Mouse (Mus musculus): ENCODE measurements around the gene Cyp11a1. TPM values are rescaled to one million over a fixed set of nuclear protein-coding genes. Genes with fewer than 3 reads are reported as not detected.
A peak's percentile ranks its signal among the peaks of the same experiment; 100 is the strongest.

Gene Cyp11a1
- polyA plus RNA-seq, 1 experiment from 2014 or later, result 9.3 TPM

DNA sequence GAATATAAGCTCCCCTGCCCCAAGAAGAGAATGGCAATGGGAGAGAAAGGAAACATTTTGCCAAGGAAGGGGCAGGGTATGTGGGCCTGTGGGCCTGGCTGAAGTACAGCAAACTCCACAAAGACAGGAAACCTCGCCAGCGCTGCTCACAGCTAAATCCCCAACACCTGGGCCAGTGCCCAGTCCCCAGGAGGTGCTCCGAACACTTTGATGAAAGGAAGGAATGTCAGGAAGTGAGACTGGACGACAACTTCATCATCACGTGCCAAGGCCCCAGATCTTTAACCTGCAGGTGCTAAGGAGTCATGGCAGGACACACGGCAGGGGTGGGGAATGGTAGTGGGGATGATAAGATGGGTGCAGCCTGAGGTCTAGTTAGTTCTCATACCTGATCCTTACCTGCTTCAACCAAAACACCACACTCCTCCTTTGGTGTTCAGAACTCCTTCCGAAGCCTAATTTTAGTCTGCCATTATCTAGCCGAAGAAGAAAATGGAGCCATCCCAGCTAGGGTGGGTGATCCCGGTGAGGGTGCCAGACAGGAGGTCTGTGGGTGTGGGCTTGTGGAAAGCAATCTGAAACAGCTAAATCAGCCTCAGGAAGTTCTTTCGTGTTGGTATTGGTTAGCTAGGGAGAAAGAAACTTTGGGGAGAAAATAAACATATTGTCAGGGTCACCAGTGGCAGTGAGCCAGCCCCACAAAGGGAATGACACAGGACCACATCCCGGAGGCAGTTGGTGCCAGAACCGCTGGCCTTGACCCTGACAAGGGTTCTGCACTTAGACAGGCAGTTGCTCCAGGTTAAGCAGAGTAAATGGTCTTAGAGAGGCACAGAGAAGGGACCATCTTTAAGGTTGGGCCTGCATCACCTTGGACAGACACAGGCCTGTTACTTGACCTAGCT lies 40.7 kb upstream of the Cyp11a1 start:
- H3K4me1 ChIP-seq (replicated peaks), result peaks cover 27% of the 10 kb centered on the region
- no peak overlapping the region for H3K4me2 ChIP-seq (replicated peaks)
- H3K27ac ChIP-seq, result no peak overlapping the region
- H3K9ac ChIP-seq, result no peak overlapping the region
- 66% methylated on average over 12 of the region's 12 CpGs for WGBS
- H3K9me3 ChIP-seq, result no peaks in the 10 kb centered on the region
- no peak overlapping the region for H3K4me3 ChIP-seq (replicated peaks)
- H3K27me3 ChIP-seq (replicated peaks), result no peaks in the 10 kb centered on the region
- ATAC-seq, result no peak
- H3K36me3 ChIP-seq, result no peaks in the 10 kb centered on the region

DNA sequence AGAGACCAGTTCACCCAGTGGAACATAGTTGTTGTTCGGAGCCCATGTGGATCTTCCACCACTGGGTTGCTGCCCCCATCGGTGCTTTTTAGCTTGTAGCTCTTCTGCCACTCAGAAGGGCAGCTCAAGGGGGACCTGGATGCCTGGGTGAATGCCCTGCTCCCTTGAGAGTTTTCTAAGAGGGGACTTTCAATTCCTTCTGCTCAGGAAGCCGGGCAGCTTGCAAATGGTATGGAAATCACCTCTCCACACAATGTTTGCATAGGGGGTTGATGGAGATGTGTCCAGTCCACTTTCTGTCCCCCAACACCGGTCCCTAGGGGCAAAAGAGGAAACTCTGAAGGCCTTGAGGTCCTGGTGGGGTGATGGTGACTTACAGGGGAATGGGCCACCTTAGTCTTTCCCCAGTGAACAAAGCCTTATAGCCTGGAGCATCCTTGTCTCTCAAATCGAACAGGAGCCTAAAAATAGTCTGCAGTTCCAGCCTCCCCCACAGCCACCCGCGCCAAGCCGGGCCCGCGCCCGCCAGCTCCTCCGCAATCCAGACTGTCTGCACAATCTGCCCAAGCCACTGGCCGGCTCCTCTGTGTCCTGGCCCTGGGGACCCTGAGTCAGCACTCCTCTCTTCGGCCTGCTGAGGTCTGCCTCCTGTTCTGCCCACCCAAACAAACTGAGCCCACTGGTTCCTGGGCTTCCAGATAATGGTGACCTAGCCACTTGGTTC lies 38.8 kb upstream of the Cyp11a1 start:
- no peak overlapping the region for H3K9ac ChIP-seq
- H3K36me3 ChIP-seq, result no peaks in the 10 kb centered on the region
- H3K27ac ChIP-seq, result no peak overlapping the region
- H3K4me3 ChIP-seq (replicated peaks), result no peak overlapping the region
- no peak for ATAC-seq
- H3K4me2 ChIP-seq (replicated peaks), result no peak overlapping the region
- no peaks in the 10 kb centered on the region for H3K27me3 ChIP-seq (replicated peaks)
- H3K9me3 ChIP-seq, result no peaks in the 10 kb centered on the region
- WGBS, result 78% methylated on average over 14 of the region's 14 CpGs
- H3K4me1 ChIP-seq (replicated peaks), result peaks cover 27% of the 10 kb centered on the region

DNA sequence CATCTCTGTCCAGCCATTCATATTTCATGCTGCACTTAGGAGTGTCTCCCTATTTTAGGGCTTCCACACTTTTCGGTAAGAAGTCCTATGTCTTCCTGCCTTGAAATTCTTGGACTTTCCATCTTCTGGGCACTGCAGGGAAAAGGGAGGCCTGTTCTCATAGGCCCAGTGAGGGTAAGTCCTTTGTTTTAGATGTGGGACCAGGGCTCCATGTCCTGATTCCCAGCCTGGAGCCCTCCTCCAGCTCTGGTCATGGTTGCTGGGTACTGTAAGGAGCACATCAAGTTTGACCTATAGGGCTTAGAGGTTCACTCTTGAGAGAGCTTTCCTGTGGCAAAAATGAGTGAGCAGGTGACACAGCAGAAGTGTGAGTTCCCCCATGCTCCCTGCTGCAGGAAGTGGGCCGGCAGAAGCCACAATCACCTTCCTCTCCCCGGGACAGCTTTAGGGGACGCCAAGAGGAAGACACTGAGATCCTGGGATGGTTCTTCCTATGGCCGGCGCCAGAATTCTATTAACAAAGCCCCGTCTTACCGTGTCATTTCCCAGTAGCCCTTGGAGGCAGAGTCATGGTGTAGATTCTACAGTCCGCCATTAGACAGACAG lies 37.9 kb upstream of the Cyp11a1 start:
- WGBS, result 89% methylated on average over 9 of the region's 9 CpGs
- Histone ChIP-seq H3K9ac (no peak overlapping the region), H3K4me3 (replicated peaks) (no peak overlapping the region), H3K27ac (peak overlapping the region; percentile 62), H3K36me3 (no peaks in the 10 kb centered on the region), H3K4me2 (replicated peaks) (0 out of 2 replicates have a peak overlapping the region, but pooled peaks have one; percentile 12), H3K4me1 (replicated peaks) (peaks cover 33% of the 10 kb centered on the region), H3K27me3 (replicated peaks) (no peaks in the 10 kb centered on the region), H3K9me3 (no peaks in the 10 kb centered on the region)
- no peak for ATAC-seq

DNA sequence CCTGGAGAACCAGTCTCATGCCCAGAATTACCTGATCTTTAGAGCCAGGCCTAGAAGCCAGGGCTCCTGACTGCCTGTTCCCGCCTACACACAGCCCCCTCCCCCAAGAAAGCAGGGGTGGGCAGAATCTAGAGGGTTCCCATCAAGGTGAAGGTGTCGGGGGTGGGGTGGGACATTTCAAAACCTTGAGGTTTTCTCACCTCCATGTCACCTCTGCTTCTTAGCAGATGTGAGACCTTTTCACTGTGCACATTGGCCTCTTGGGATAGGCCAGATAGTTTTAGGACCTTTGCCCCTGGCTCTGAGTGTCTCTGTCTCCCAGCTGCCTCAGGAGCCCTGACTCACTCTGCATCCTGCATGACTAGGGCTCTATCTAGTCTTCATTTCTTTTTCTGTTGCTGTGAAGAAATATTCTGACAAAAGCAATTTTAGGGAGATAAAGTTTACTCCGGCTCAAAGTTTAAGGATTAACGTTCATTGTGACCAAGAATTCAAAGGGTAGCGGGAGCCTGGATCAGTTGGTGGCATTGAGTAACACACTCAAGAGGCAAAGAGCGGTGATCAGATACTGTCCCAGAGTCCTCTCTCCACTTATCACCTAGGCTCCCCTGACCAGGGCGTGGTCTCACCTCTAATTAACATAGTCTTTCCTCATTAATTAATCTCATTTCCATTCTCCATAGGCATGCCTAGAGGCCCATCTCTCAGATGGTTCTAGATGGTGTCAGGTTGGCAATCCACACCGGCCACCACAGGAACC lies 37.2 kb upstream of the Cyp11a1 start:
- no peaks in the 10 kb centered on the region for H3K9me3 ChIP-seq
- 78% methylated on average over 8 of the region's 8 CpGs for WGBS
- H3K36me3 ChIP-seq, result no peaks in the 10 kb centered on the region
- peak overlapping the region; percentile 62 for H3K27ac ChIP-seq
- H3K4me3 ChIP-seq (replicated peaks), result no peak overlapping the region
- peak overlapping the region; percentile 12; the same call in 1 of the 2 replicates for H3K4me2 ChIP-seq (replicated peaks)
- peak; percentile 85 for ATAC-seq
- no peaks in the 10 kb centered on the region for H3K27me3 ChIP-seq (replicated peaks)
- no peak overlapping the region for H3K9ac ChIP-seq
- peaks cover 40% of the 10 kb centered on the region for H3K4me1 ChIP-seq (replicated peaks)

DNA sequence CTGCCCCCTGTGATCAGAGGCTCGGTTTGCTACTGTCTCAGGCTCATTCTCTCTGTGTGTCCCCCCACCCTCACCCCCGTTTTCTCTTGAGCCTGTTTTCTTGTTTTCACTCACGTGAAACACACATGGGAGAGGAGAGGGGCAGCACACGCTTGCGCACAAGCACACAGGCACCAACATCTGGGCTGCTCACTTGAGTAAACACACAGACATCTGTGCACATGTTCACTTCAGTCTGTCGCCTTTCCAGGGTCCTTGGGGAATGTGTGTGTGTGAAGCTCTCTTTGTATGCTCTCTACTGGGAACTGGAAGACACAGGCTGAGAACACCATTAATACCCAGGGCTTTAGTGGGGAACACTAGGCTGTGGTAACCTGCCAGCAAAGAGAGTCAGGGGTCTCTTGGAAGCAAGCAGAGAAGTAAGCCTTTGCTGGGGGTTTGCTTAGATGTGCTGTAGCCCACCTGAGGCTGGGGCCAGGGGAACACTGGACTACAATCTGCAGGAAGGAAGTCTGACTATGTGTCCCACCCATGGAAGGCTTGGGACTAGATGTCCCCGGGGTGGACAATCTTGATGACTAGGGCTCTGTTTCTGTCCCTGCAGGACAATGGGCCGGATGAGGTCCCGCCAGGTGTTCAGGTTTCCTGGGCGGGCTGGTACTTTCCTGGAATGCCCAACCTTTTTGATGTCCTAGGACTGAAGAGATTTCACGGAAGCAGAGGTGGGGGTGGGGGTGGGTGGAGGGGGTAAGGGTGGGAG lies 36.3 kb upstream of the Cyp11a1 start:
- WGBS, result 73% methylated on average over 11 of the region's 11 CpGs
- H3K9me3 ChIP-seq, result no peaks in the 10 kb centered on the region
- H3K4me1 ChIP-seq (replicated peaks), result peaks cover 42% of the 10 kb centered on the region

DNA sequence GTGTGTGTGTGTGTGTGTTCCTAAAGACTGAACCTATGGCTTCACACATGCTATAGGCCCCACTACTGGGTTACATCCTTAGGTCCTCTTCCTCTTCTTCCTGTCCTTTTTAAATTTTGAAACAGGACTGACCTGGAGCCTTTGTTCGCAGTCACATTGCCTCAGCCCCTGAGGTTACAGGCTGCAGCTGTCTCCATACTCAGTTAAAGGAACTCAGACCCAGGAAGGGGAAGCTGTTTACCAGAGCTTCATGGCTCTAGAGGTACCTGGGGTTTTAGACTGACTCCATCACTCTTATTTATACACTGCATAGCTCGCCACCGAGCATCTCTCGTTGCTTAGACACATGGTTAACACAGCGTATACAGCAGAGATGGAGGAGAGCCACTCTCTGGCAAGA lies 34.8 kb upstream of the Cyp11a1 start:
- 80% methylated on average over 5 of the region's 5 CpGs for WGBS
- no peak for ATAC-seq
- Histone ChIP-seq H3K4me1 (replicated peaks) (peaks cover 40% of the 10 kb centered on the region), H3K9ac (no peak overlapping the region), H3K4me2 (replicated peaks) (no peak overlapping the region), H3K36me3 (no peaks in the 10 kb centered on the region), H3K9me3 (no peaks in the 10 kb centered on the region), H3K27ac (no peak overlapping the region), H3K27me3 (replicated peaks) (no peaks in the 10 kb centered on the region), H3K4me3 (replicated peaks) (no peak overlapping the region)

More for the DNA sequence above, 36.3 kb upstream of the Cyp11a1 start:
- Histone ChIP-seq H3K9ac (no peak overlapping the region), H3K27ac (no peak overlapping the region), H3K27me3 (replicated peaks) (no peaks in the 10 kb centered on the region), H3K36me3 (no peaks in the 10 kb centered on the region), H3K4me2 (replicated peaks) (no peak overlapping the region), H3K4me3 (replicated peaks) (no peak overlapping the region)
- no peak for ATAC-seq

DNA sequence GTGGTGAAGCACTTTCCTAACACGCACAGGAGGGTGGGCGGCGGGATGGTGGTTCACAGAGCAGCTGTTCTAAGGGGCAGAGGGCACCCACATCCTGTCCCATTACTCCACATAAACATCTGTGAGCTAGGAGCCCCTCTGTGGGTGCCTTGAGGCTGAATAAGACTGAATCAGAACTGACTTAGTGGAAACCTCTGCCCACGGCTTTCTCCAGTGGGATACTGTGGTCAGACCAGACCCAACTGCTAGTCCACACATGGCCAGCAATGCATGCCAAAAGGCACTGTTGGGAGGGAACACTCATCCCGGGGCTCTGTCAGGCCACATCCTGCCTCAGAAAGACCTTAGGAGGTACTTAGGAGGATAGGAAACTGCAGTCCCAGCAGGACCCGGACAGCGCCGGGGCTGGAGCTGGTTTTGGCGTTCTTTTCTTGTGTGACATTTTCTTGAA lies 34.0 kb upstream of the Cyp11a1 start:
- Histone ChIP-seq H3K4me3 (replicated peaks) (no peak overlapping the region), H3K36me3 (no peaks in the 10 kb centered on the region), H3K27me3 (replicated peaks) (no peaks in the 10 kb centered on the region), H3K4me2 (replicated peaks) (no peak overlapping the region), H3K9ac (no peak overlapping the region), H3K4me1 (replicated peaks) (peaks cover 40% of the 10 kb centered on the region), H3K9me3 (no peaks in the 10 kb centered on the region), H3K27ac (peak overlapping the region; percentile 32; the same call in 1 of the 2 replicates)
- whole genome bisulfite sequencing, result 60% methylated on average over 9 of the region's 9 CpGs
- ATAC-seq, result no peak

DNA sequence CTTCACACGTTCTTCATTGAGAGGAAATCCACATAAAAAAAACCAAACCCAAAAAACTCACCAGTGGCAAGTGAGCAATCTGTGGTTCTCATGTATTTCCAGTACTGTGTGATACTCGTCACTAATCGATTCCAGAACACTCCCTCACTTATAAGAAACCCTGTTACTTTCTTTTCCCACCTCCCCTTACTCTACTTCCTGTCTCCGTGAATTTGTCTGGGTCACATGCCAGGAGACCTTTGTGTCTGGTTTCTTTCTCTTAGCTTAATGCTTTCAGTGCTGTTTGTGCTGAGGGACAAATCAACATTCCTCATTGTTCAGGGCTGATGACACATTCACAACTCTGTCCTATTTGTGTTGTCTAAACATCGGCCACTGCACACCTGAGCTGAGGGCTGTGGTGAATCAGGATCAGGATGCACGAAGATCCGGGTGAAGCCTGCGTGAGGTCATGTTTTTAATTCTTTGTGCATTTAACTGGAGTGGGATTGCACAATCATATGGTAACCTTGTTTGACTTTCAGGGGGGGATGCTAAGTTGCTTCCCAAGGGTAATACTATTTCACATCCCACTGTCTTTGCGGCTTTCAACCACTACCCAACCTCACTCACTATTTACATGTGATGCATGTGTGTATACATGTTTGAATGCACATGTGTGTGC lies 33.3 kb upstream of the Cyp11a1 start:
- Histone ChIP-seq H3K9ac (no peak overlapping the region), H3K36me3 (no peaks in the 10 kb centered on the region), H3K4me1 (replicated peaks) (peaks cover 40% of the 10 kb centered on the region), H3K4me2 (replicated peaks) (no peak overlapping the region), H3K9me3 (no peaks in the 10 kb centered on the region), H3K27ac (peak overlapping the region; percentile 32; the same call in 1 of the 2 replicates), H3K4me3 (replicated peaks) (no peak overlapping the region), H3K27me3 (replicated peaks) (no peaks in the 10 kb centered on the region)
- no peak for ATAC-seq
- WGBS, result 42% methylated on average over 9 of the region's 9 CpGs

DNA sequence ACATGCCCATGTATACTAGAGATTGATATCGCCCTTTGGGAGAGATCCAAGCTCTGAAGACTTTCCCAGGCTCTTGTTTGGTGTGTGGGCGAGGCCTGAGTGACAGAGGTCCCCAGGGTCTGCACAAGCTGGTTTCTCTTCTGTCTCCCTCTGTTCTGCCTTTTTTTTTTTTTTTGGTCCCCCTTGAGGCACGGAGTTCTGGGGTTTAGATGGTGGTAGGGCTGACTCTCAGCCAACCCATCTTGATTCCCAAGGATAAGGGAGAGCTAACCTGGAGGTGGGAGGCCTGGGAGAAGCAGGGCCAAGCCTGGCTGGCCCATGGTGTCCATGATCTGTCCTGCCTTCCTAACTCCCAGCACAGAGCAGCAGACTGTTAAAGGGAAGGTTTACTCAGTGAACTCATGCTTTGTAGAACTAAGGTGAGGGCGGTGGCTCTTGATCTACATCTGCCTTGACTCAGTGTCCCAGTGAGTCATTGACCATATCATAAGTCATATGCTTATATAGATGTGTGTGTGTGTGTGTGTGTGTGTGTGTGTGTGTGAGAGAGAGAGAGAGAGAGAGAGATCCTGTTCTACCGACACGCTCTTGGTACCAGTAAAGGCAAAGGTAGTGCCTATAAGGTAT lies 32.7 kb upstream of the Cyp11a1 start:
- H3K4me2 ChIP-seq (replicated peaks), result no peak overlapping the region
- no peak for ATAC-seq
- no peaks in the 10 kb centered on the region for H3K9me3 ChIP-seq
- no peak overlapping the region for H3K4me3 ChIP-seq (replicated peaks)
- H3K36me3 ChIP-seq, result no peaks in the 10 kb centered on the region
- no peaks in the 10 kb centered on the region for H3K27me3 ChIP-seq (replicated peaks)
- H3K9ac ChIP-seq, result no peak overlapping the region
- 81% methylated on average over 6 of the region's 6 CpGs for WGBS
- H3K4me1 ChIP-seq (replicated peaks), result peaks cover 35% of the 10 kb centered on the region
- H3K27ac ChIP-seq, result no peak overlapping the region

DNA sequence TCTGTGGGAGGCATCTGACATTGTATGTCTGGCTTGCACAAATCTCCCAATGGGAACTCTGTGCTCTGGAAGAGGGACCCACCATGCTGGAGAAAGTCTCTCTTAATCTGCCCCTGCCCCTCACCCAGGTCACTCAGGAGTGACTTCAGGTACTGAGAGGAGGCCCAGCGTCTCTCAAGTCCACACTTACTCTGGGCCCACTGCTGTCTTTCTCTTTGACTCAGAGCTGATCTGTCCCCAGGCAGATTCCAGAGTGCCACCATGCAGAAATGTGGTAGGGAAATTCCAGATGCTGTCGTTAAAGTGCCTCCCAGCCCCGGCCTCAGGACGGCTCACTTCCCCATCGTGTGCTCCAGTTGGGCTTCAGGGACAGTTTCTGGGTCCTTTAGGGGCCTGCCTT lies 32.0 kb upstream of the Cyp11a1 start:
- Histone ChIP-seq H3K36me3 (no peaks in the 10 kb centered on the region), H3K4me3 (replicated peaks) (no peak overlapping the region), H3K4me1 (replicated peaks) (peaks cover 35% of the 10 kb centered on the region), H3K27me3 (replicated peaks) (no peaks in the 10 kb centered on the region), H3K9ac (no peak overlapping the region), H3K4me2 (replicated peaks) (no peak overlapping the region), H3K27ac (no peak overlapping the region), H3K9me3 (no peaks in the 10 kb centered on the region)
- no peak for ATAC-seq
- 57% methylated on average over 5 of the region's 5 CpGs for WGBS

Data from intestine, embryonic 15.5 days (tissue).